Mouse (Mus musculus): ENCODE measurements around the gene Tmem159. TPM values are rescaled to one million over a fixed set of nuclear protein-coding genes. Genes with fewer than 3 reads are reported as not detected.

Gene Tmem159
- 1.2 and 2.2 TPM in 2 replicates for polyA plus RNA-seq (2012; ENCODE audit: low replicate concordance)

GRCm38 (mm10) chr7:120102164-120102972, at the start of gene Tmem159:
Gene Tmem159 (plus strand): TSS chr7:120102353.

DNA sequence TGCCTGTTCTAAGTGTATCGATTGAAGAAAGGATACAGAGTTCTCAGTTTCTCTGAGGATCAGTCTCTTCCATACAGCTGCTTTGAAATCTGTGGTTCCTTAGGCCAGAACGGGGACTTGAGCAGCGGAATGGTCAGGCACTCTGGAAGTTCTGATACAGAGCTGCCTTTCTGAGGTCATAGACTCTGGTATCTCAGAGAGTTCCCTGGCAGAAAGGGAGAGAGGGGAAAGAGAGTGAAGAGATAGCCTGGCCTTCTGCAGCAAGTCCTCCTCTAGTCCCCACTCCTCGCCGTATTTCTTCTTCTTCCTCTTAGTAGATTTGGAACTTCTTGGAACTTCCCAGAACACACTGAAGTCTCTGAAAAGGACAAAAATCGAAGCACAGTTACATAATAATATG, 7.0 kb upstream of the Tmem159 start, which contains the start of gene Dnah3:
Gene Dnah3 (minus strand): TSS at position 101 of the 400 bp plus-strand sequence.

GRCm38 (mm10) chr7:120145191-120145590, 43.0 kb downstream of the Tmem159 start, which contains the start of gene Zp2:
Gene Zp2 (minus strand): TSS chr7:120145291.

Other genes starting within 250 kb of the Tmem159 start
- 1.1 and 1.5 TPM in 2 replicates for gene Lyrm1, start 206.5 kb upstream of the Tmem159 start, polyA plus RNA-seq (2012; ENCODE audit: low replicate concordance)
- gene Dcun1d3, start 206.1 kb upstream of the Tmem159 start, polyA plus RNA-seq (2012; ENCODE audit: low replicate concordance) = 3.8 and 7.8 TPM in 2 replicates
- not detected in 2 replicates for gene Dnah3, start 7.1 kb upstream of the Tmem159 start, polyA plus RNA-seq (2012; ENCODE audit: low replicate concordance)
- gene Zp2, start 42.9 kb downstream of the Tmem159 start, polyA plus RNA-seq (2012; ENCODE audit: low replicate concordance) = not detected in 2 replicates
- gene Anks4b, start 71.5 kb downstream of the Tmem159 start, polyA plus RNA-seq (2012; ENCODE audit: low replicate concordance) = not detected in 2 replicates
- 0.20 TPM in 1 of 2 replicates, not detected in the other for gene Crym, start 99.8 kb downstream of the Tmem159 start, polyA plus RNA-seq (2012; ENCODE audit: low replicate concordance)
- not detected in 2 replicates for gene Abca14, start 101.6 kb downstream of the Tmem159 start, polyA plus RNA-seq (2012; ENCODE audit: low replicate concordance)
- gene Abca15, start 226.3 kb downstream of the Tmem159 start, polyA plus RNA-seq (2012; ENCODE audit: low replicate concordance) = not detected in 2 replicates